Mouse (Mus musculus) hindbrain, embryonic 11.5 days (tissue): ENCODE data around the gene Slc17a6. TPM values are rescaled to one million over a fixed set of nuclear protein-coding genes. Genes with fewer than 3 reads are reported as not detected.

Experiments used
- ATAC-seq: fragments of 200-750 bp; cut with Nextera tagmentation; 2 replicates; pipeline ENCODE4 v1.8.0; 2017; ENCODE audit warnings: mild to moderate bottlenecking, moderate TSS enrichment, moderate library complexity; ENCODE audit not compliant: low FRiP score
- DNase-seq: peaks from one replicate; pipeline ENCODE4 v3.0.0-alpha.2; 2015; ENCODE audit warnings: low spot score
- H3K27ac ChIP-seq: fragments of 300-500 bp; sonication (generic); 2 replicates; pipeline ENCODE4 v1.5.1; 2014; ENCODE audit warnings: mild to moderate bottlenecking, low read depth, low read length
- H3K27me3 ChIP-seq: fragments of 300-500 bp; sonication (generic); 2 replicates; pipeline ENCODE4 v1.6.1; 2014; ENCODE audit warnings: mild to moderate bottlenecking, low read length, moderate library complexity, mixed read lengths; ENCODE audit not compliant: control insufficient read depth, insufficient read depth
- H3K36me3 ChIP-seq: fragments of 300-500 bp; sonication (generic); 2 replicates; pipeline ENCODE4 v1.6.1; 2014; ENCODE audit warnings: mild to moderate bottlenecking, low read length, moderate library complexity, mixed read lengths; ENCODE audit not compliant: control insufficient read depth, insufficient read depth
- H3K4me1 ChIP-seq: fragments of 300-500 bp; sonication (generic); replicated peaks from 2 replicates; pipeline ENCODE4 v1.6.1; 2014; ENCODE audit warnings: low read length, mixed read lengths; ENCODE audit not compliant: control insufficient read depth, insufficient read depth
- H3K4me2 ChIP-seq: fragments of 300-500 bp; sonication (generic); replicated peaks from 2 replicates; pipeline ENCODE4 v1.6.1; 2014; ENCODE audit warnings: mild to moderate bottlenecking, low read depth, low read length
- H3K4me3 ChIP-seq: fragments of 300-500 bp; sonication (generic); 2 replicates; pipeline ENCODE4 v1.5.1; 2014; ENCODE audit warnings: low read depth, low read length
- H3K9ac ChIP-seq: fragments of 300-500 bp; sonication (generic); 2 replicates; pipeline ENCODE4 v1.6.1; 2014; ENCODE audit warnings: low read depth, low read length
- H3K9me3 ChIP-seq: fragments of 300-500 bp; sonication (generic); 2 replicates; pipeline ENCODE4 v1.6.1; 2016; ENCODE audit warnings: low read length; ENCODE audit not compliant: control insufficient read depth
- WGBS: fragments of 180-500 bp; shearing (Covaris S2); extraction: QIAGEN DNeasy Blood & Tissue Kit; methylation state at CpG from one replicate; pipeline ENCODE4 v1.1.7; 2014; 5-methylcytosine and 5-hydroxymethylcytosine counted together
- polyA plus RNA-seq: library from polyadenylated mRNA; unstranded; fragments of >200 nt; fragmentation: Nextera tagmentation; extraction: Ambion mirVana; gene quantifications from 2 replicates; pipeline ENCODE4 v1.2.1, GENCODE M21; 2014

Slc17a6 gene
- polyA plus RNA-seq, 1 experiment from 2014 or later: 33.2 TPM

DNA sequence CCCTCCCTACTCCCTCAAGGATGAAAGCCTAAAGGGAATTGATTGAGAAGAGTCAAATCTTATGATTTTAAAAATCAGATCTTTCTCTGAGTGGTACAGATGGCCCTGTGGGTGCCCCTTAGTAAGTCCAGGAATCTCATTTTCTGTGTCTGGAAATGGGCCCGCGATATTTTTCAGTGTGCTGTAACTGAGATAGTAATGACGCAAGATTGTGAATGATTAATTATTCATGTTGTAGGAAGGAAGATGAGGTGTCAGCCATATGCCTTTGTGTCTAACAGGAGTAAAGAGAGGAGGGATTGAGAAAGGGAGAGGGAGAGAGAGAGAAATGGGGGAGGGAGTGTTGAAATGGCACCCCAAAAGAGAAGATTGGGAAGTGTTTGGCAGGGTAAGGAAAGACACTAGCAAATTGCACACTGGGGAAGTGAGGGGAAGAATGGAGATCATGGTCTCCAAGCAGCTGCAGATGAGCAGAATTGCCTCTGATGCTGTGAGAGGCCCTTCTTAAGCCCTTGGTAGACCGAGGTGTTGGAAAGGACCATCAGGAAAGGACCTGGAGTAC is 2.6 kb downstream of the Slc17a6 start:
- H3K4me2 ChIP-seq: peak overlapping the region; percentile 39; the same call in 1 of the 2 replicates
- H3K36me3 ChIP-seq: no peaks in the 10 kb centered on the region
- peak overlapping the region; percentile 61 for H3K9ac ChIP-seq
- under 1% methylated on average over 4 of the region's 4 CpGs for WGBS
- no peaks in the 10 kb centered on the region for H3K9me3 ChIP-seq
- peak overlapping the region; percentile 83 for H3K27ac ChIP-seq
- peak overlapping the region; percentile 32 for H3K4me3 ChIP-seq
- peaks cover 64% of the 10 kb centered on the region for H3K27me3 ChIP-seq
- DNase-seq (peak; percentile 32), ATAC-seq (peak; percentile 12; the same call in 1 of the 2 replicates)
- 0 out of 2 replicates have a peak, but pooled peaks cover 3% of the 10 kb centered on the region for H3K4me1 ChIP-seq

DNA sequence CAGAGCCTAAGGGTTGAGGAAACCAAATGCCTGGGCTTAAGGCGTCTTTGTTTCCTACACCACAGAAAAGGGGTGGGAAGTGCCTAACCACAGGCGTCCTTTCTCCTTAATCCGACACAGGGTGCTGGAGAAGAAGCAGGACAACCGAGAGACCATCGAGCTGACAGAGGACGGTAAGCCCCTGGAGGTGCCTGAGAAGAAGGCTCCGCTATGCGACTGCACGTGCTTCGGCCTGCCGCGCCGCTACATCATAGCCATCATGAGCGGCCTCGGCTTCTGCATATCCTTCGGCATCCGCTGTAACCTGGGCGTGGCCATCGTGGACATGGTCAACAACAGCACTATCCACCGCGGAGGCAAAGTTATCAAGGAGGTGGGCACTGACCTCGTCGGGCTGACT is 3.4 kb downstream of the Slc17a6 start:
- peak; percentile 59 for DNase-seq
- H3K4me2 ChIP-seq: peak overlapping the region; percentile 39
- H3K27me3 ChIP-seq: peaks cover 65% of the 10 kb centered on the region
- no peaks in the 10 kb centered on the region for H3K36me3 ChIP-seq
- peak overlapping the region; percentile 26 for H3K4me3 ChIP-seq
- peak overlapping the region; percentile 44 for H3K9ac ChIP-seq
- ATAC-seq: peak; percentile 13; the same call in 1 of the 2 replicates
- 0% methylated on average over 23 of the region's 23 CpGs for WGBS
- H3K4me1 ChIP-seq: 0 out of 2 replicates have a peak, but pooled peaks cover 3% of the 10 kb centered on the region
- no peaks in the 10 kb centered on the region for H3K9me3 ChIP-seq
- H3K27ac ChIP-seq: peak overlapping the region; percentile 83

DNA sequence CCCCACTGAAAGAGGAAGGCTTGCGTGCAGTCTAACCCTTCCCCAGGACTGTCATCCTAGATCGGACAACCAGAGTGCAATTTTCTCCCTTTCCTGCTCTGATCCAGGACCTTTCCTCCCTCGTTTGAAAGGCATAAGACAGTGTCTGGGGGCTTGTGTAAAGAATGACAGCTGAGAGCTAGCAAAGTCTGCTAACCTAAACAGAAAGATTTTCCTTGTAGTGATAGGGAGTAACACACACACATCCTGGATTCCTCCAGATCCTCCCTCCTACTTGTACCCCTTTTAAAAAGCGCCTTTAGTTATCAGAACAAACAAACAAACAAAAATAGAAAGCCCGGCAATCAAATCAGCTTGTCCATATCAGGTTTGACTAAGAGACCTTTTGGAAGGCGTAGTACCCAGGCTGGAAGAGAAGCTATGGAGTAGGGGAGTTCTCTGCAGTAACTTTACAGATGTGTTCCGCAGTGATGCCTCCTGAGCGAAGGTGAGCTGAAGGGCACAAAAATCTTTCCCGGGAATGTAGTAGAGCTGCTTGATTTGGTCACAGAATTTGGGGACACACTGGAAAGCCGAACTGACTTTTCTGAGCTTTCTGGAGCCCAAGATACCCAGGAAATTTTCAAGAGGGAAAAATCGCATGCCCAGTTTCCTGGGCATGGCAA is 3.9 kb downstream of the Slc17a6 start:
- peak; percentile 41 for DNase-seq
- Histone ChIP-seq H3K4me2 (peak overlapping the region; percentile 39), H3K27me3 (peaks cover 65% of the 10 kb centered on the region), H3K9ac (peak overlapping the region; percentile 44), H3K27ac (peak overlapping the region; percentile 83), H3K36me3 (no peaks in the 10 kb centered on the region), H3K4me1 (0 out of 2 replicates have a peak, but pooled peaks cover 3% of the 10 kb centered on the region), H3K4me3 (peak overlapping the region; percentile 26), H3K9me3 (no peaks in the 10 kb centered on the region)
- no peak for ATAC-seq
- 2% methylated on average over 11 of the region's 11 CpGs for WGBS

DNA sequence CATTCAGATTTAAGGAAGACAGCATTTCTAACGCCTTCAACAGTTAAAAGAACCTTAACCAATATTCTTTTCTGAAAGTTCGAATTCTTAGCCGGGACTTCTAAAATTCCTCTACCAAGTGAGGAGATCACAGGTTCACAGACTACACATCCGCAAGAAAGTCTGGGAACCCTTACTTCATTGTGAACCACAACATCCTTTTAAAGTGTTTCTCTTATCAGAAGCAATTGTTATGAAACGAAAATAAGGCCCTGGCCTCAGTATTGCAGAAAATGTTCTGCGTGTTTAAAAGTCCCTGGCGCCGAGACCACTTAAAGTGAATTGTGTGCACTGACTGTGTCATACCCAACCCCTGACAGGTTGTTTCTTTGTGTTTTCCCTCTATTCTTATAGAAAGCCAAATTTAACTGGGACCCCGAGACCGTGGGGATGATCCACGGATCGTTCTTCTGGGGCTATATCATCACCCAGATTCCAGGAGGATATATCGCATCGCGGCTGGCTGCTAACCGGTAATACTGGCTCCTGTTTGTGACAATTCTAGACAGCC is 4.7 kb downstream of the Slc17a6 start:
- H3K36me3 ChIP-seq: no peaks in the 10 kb centered on the region
- H3K27ac ChIP-seq: peak overlapping the region; percentile 83
- peak overlapping the region; percentile 39 for H3K4me2 ChIP-seq
- WGBS: 2% methylated on average over 16 of the region's 16 CpGs
- ATAC-seq: no peak
- H3K27me3 ChIP-seq: peaks cover 63% of the 10 kb centered on the region
- peak; percentile 60 for DNase-seq
- H3K9ac ChIP-seq: peak overlapping the region; percentile 42; the same call in 1 of the 2 replicates
- 0 out of 2 replicates have a peak, but pooled peaks cover 3% of the 10 kb centered on the region for H3K4me1 ChIP-seq
- no peaks in the 10 kb centered on the region for H3K9me3 ChIP-seq
- H3K4me3 ChIP-seq: peak overlapping the region; percentile 26

DNA sequence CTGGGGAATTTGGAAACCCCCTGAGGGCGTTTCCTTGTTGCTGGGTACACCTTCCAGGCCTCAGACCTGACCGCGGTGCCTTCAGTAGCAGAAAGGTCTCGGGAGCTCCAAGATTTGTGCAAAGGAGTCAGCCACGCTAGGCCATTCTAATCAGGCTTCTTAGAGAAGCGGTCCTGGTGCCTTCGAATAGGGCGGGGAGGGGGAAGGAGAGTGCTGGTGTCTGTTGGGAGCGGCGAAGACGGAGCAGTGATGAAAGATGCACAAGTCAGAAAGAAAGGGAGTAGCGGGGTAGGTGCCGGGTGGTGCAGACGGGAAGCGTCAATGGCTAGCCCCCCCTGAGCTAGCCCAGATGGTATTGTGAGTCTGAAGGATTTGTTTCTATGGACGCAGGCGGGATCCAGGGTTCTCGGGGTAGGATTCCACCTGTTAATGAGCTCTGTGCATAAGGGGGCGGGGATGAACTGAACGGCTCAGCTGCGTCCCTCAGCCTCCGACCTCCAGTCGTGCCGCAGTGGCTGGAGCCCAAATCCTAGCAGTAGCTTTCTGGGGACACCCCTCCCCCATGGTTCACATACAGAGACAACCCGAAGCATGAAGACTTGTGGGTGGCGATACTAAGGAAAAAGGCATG is 5.3 kb downstream of the Slc17a6 start:
- peak; percentile 69 for DNase-seq
- Histone ChIP-seq H3K9ac (peak overlapping the region; percentile 42; the same call in 1 of the 2 replicates), H3K4me2 (peak overlapping the region; percentile 39), H3K27me3 (peaks cover 57% of the 10 kb centered on the region), H3K4me3 (peak overlapping the region; percentile 26), H3K4me1 (0 out of 2 replicates have a peak, but pooled peaks cover 3% of the 10 kb centered on the region), H3K36me3 (no peaks in the 10 kb centered on the region), H3K9me3 (no peaks in the 10 kb centered on the region), H3K27ac (peak overlapping the region; percentile 83)
- WGBS: under 1% methylated on average over 26 of the region's 26 CpGs
- ATAC-seq: peak; percentile 82

DNA sequence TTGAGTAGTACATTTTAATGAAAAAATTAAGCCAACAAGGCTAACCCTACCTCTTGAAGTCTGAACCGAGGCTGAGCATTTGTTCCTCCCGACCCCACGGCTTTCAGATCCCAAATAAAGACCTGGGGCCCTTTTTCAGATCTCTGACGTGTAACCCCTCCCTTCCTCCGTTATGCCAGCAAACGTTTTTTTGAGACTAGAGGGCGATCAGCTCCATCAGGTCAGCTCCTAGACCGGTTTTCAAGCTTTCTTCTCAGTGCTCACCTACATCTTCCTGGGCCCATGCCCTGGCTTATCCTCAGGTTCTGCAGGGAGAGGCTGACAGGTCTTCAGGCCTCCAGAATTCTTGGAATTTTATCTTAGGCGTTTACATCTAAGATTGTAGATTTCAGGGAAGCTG is 5.9 kb downstream of the Slc17a6 start:
- Histone ChIP-seq H3K4me2 (peak overlapping the region; percentile 39), H3K4me3 (peak overlapping the region; percentile 26; the same call in 1 of the 2 replicates), H3K4me1 (0 out of 2 replicates have a peak, but pooled peaks cover 3% of the 10 kb centered on the region), H3K9me3 (no peaks in the 10 kb centered on the region), H3K9ac (peak overlapping the region; percentile 42; the same call in 1 of the 2 replicates), H3K36me3 (no peaks in the 10 kb centered on the region), H3K27ac (peak overlapping the region; percentile 83), H3K27me3 (peaks cover 52% of the 10 kb centered on the region)
- 1% methylated on average over 9 of the region's 9 CpGs for WGBS
- no peak for ATAC-seq
- DNase-seq: peak; percentile 45

DNA sequence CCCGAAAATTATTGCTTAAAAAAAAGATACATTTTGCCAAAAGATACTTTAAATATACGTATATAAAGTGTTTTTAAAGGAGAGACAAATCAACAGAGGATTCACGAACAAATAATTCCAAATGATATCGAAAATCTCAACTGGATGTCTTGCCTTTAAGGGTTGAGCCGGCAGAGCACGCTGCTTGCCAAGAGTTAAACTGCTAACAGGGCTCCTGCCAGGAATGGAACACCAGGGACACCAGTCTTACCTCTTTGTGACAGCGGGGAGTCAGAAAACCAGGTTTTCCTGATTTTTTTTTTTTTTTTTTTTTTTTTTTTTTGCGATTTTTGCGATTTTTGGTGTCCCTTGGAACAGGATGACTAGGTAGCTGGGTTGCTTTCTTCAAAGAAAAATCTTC is 6.5 kb downstream of the Slc17a6 start:
- Histone ChIP-seq H3K4me2 (no peak overlapping the region), H3K4me3 (no peak overlapping the region), H3K9ac (no peak overlapping the region), H3K27me3 (peaks cover 49% of the 10 kb centered on the region), H3K36me3 (no peaks in the 10 kb centered on the region), H3K4me1 (0 out of 2 replicates have a peak, but pooled peaks cover 3% of the 10 kb centered on the region), H3K27ac (0 out of 2 replicates have a peak overlapping the region, but pooled peaks have one; percentile 47), H3K9me3 (no peaks in the 10 kb centered on the region)
- no peak for ATAC-seq
- 2% methylated on average over 9 of the region's 9 CpGs for WGBS
- DNase-seq: peak; percentile 26

DNA sequence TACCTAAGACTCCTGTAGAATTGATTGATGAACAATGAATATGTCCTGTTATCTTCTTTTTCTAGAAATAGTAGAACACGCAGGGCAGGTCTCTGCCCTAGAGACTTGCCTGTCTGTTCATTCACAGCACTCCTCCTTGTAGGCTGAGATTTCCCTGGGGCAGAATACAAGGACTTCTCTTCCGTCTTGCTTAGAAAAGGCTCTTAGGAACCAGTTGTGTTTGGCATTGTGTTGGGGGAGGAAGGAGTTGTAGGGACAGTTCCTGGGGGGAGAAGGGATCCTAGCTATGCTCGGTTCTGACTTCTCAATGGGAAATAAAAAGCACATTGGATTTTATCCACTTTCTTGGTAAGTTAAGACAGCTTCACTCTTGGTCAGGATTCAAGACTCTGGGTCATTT is 7.4 kb downstream of the Slc17a6 start:
- Histone ChIP-seq H3K36me3 (no peaks in the 10 kb centered on the region), H3K9me3 (no peaks in the 10 kb centered on the region), H3K4me3 (no peak overlapping the region), H3K4me1 (0 out of 2 replicates have a peak, but pooled peaks cover 3% of the 10 kb centered on the region), H3K27me3 (peaks cover 41% of the 10 kb centered on the region), H3K9ac (no peak overlapping the region), H3K27ac (peak overlapping the region; percentile 40; the same call in 1 of the 2 replicates), H3K4me2 (0 out of 2 replicates have a peak overlapping the region, but pooled peaks have one; percentile 2)
- WGBS: 4% methylated on average over 3 of the region's 3 CpGs
- no peak for ATAC-seq
- DNase-seq: peak; percentile 29
